Mouse (Mus musculus): Measurements from ENCODE around the gene Dnajb6.
"Not testable (repeated sequence)": the region's sequence is repeated elsewhere in the genome, so short reads cannot be mapped to it uniquely, and the experiment has no call there.

The Dnajb6 gene

DNA sequence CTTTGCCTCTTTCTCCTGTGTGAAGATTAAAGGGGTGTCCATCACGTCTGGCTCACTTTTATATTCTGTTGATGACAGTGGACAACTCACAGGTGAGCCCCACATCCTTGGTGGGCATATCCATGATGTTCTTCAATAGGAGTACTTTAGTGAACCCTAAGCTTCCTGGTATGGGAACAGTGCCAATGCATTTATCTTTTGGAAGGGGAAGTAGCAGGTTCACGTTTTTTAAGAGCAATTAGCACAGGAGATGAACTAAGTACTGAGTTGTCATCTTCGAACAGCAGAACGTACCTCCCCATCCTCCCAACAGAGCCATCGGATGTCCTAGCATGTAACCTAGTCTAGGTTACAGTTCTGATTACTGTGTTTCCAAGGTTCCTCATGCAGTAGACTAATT, 23.8 kb downstream of the Dnajb6 start:
- no peak for DNase-seq (ENCODE audit: low spot score in 2 of 2)

DNA sequence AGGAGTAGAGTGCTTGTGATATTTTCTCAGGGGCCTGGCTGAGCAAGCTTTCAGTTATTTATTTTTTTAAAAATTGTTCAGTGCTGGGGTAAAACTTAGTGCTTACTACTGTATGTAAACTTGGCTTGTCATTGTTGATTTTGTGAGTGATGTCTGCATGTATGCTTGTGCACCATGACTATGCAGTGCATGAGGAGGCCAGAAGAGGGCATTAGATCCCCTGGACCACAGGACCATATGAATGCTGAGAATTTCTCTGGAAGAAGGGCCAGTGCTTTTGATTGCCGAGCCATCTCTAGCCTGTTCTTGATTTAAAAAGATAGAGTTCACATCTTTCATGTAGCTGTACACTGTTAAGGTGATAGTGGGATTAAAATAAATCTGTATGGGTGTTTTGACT, 35.4 kb downstream of the Dnajb6 start:
- DNase-seq (ENCODE audit: low spot score in 2 of 2), result no peak

- DNase-seq (ENCODE audit: low spot score in 2 of 2), result no peak
Observed at GRCm38 (mm10) chr5:29772038-29772437, 36.5 kb downstream of the Dnajb6 start.

GRCm38 (mm10) chr5:29772651-29773330, 37.3 kb downstream of the Dnajb6 start:
- DNase-seq (ENCODE audit: low spot score in 2 of 2), result no peak

DNA sequence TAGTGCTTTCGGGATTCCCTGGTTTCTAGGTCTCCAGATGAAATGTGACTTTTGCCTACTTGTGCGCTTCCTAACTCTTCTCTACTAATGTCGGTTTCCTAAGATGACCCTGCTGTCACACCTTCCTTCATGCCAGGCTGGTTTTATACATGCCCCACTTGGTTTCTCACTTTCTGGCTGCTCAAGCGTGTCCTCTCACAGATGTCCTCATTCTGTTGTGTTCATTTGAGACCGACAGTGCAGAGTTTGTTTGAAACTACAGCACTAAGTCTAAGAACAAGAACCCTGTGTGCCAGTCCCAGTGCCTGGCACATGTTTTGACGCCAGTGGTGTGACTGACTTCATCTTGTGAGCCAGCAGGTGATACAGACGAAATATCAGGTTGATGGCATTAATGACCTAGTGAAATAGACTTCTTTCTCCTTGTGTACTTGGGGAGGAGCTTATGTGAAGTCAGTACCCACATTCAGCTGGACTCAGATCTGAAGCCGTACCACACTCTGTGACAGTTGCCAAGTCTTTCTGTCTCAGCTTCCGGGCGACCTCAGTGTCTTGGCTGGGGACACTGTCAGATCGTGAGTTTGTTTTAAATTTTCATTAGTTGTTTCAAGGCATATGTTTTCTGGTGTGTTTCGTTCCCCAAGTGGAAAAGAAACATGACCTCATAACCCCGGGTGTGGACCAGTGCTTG, 38.1 kb downstream of the Dnajb6 start:
- DNase-seq (ENCODE audit: low spot score in 2 of 2), result no peak

- DNase-seq (ENCODE audit: low spot score in 2 of 2), result no peak
Observed at GRCm38 (mm10) chr5:29775437-29775836, 39.9 kb downstream of the Dnajb6 start.

DNA sequence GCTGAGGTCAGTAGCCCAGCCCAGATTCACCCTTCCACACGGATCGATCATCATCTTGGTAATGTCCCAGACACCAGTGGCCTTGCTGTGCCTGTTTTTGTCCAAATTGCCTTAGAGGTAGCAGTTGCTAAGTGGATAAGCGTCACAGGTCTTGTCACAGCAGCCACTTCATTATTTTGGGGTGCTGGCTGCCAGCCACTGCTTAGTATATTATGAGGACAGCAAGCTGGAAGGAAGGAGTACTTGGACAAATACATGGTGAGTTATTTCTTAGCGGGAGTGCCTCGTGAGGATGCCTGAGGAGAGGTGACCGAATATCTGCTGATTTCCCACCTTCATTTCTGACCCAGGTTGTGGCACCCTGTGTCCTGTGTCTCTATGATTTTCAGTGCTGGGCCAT, 42.5 kb downstream of the Dnajb6 start:
- DNase-seq (ENCODE audit: low spot score in 2 of 2), result no peak

GRCm38 (mm10) chr5:29779733-29780132, 44.2 kb downstream of the Dnajb6 start:
- DNase-seq (ENCODE audit: low spot score in 2 of 2), result not testable (repeated sequence)

- no peak for DNase-seq (ENCODE audit: low spot score in 2 of 2)
Observed at GRCm38 (mm10) chr5:29782261-29782660, 46.8 kb downstream of the Dnajb6 start.

DNA sequence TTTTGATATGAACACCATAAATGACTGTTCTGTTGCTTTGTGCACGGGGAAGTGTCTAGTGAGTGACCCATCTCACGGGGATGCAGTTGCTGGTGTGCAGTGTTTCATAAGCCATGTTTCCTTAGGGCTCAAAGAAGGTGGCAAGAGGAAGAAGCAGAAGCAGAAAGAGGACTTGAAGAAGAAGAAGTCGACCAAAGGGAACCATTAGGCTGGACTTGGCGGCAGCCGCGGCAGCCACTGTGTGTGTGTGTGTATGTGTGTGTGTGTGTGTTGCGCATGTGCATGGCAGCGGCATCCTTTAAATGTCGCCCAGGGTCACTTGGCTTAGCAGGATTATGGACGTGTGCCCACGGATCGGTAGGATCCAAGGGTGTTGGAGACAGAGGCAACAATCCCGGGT, 49.4 kb downstream of the Dnajb6 start:
- DNase-seq (ENCODE audit: low spot score in 2 of 2), result not testable (repeated sequence)

- DNase-seq (ENCODE audit: low spot score in 2 of 2), result not testable (repeated sequence)
Observed at GRCm38 (mm10) chr5:29785953-29786352, 50.5 kb downstream of the Dnajb6 start.

GRCm38 (mm10) chr5:29794933-29795332, 59.4 kb downstream of the Dnajb6 start:
- DNase-seq (ENCODE audit: low spot score in 2 of 2), result not testable (repeated sequence)

DNA sequence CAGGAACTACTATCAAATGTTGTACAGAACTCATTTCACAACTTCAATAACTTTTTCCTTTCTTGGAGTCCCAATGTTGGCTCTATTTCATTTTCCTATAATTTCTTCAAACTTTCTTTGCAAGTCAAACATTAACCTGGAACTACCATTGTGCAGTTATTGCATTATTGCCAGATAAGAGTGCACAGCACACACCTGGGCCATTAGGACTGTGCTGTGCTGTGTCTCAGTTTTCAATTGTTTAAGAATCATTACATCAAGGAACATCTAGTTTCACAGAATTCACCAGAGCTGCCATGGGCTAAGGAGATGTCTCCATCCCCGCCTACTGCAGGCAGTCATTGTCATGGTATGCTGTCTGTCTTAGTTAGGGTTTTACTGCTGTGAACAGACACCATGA, 73.5 kb downstream of the Dnajb6 start:
- no peak for DNase-seq (ENCODE audit: low spot score in 2 of 2)

DNA sequence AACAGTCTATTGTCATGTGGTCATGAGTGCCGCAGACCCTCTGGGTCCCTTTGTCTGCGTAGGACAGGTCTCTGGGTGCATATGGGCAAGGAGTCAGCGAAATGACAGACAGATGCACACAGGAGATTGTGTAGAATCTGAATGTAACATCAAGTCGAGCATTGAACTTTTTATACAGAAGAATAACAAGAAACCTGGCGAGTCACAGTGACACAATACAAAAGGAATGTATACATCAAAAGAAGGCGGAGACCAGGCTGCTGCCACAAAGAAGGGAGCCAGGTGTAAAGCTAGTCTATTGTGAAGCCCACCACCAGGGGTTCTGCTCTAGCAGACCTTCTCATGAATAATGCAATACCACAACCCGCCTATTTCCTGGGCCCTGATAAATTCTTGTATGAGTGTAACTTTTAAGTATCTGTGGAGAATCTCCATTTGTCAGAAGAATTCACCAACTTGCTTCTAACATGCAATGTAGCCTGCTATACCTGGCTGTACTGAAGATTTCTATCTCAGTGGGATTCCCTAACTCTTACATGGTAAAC, 76.0 kb downstream of the Dnajb6 start:
- not testable (repeated sequence) for DNase-seq (ENCODE audit: low spot score in 2 of 2)

DNA sequence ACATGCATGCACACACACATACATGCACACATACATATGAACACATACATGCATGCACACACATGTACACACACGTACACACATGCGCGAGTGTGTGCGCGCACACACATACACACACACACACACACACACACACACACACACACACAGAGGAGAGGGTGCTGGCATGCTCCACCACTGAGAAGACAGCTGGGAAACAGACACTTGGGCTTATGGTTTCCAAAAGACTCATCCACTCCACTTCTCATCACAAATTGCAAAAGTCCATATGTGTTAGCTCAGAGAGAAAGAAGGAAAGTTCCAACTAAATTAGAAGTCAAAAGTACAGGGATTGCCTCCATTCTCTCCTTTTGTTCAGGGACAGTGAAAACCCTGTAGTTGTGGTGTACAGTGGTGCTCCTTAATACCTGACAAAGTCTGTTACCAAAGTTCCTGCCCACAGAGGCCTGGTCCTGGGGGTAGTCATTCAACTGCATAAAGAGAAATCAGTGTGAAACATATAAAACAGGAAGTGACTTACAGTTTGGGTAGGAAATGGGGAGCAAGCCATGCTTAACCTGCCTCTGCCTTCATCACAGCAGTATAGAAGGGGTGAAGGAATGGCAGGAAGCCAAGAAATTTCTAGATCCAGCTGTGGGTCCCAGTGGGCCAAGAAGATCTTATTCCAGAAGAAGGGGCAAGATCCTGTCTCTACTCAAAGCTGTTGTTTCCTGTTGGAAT, 81.2 kb downstream of the Dnajb6 start:
- DNase-seq (ENCODE audit: low spot score in 2 of 2), result no peak

DNA sequence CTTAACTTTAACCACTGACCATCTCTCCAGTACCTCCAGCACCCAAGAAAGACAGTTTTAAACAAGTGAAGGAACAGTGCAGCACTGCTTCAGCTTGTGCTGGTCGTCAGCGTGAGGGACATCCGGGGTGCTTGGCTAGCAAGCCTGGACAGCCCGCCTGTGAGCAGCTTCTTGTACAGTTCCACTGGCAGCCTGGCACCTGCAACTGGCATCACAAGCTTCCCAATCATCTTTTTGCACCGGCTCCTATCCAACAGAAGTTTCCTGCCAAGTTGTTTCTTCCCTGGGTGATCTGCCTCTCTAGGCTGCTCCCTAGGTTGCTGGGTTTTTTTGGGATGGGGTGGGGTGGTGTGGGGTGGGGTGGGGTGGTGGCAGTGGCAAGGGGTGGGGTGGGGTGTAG, 81.9 kb downstream of the Dnajb6 start:
- no peak for DNase-seq (ENCODE audit: low spot score in 2 of 2)

GRCm38 (mm10) chr5:29818287-29818686, 82.8 kb downstream of the Dnajb6 start:
- no peak for DNase-seq (ENCODE audit: low spot score in 2 of 2)

- peak in 1 of 2 experiments; percentile 39 for DNase-seq (ENCODE audit: low spot score in 2 of 2)
Observed at GRCm38 (mm10) chr5:29824796-29825195, 89.3 kb downstream of the Dnajb6 start.

DNA sequence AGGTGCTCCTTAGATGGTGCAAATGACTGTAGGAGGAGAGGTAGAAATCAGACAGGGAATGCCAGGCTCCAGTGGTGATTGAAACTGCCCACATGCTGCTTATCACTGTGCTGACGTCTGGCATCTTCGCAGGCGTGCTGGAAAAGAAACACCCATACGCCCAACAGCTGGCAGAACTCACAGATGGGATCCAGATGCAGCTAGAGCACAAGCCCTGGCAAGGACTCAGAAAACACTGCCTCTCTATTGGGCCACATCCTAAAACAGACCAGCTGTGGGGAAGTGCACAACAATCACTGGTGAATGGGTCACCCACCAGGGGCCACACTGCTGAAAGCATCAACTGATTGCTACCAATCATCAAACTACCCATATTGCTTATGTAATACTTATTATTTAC, 91.3 kb downstream of the Dnajb6 start:
- DNase-seq (ENCODE audit: low spot score in 2 of 2), result no peak

- DNase-seq (ENCODE audit: low spot score in 2 of 2), result no peak
Observed at GRCm38 (mm10) chr5:29842444-29843166, 107.1 kb downstream of the Dnajb6 start.

DNA sequence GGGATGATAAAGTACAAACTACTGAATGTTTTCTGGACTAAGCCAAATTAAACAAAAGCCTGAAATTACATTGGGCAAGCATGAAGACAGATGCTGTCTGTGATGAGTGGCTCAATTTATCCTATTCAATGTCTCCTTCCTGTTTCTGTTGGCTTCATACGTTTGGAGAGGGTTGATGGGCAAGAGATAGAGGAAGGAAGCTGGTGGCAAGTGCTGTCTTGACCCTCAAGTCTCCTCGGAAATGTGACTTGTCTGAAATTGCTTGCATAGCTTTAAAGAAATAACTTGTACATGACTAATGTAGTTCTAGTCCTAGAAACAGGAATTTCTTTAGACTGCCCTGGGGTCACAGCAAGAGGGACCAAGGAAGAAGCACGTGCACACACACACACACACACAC, 109.5 kb downstream of the Dnajb6 start:
- DNase-seq (ENCODE audit: low spot score in 2 of 2), result no peak

DNA sequence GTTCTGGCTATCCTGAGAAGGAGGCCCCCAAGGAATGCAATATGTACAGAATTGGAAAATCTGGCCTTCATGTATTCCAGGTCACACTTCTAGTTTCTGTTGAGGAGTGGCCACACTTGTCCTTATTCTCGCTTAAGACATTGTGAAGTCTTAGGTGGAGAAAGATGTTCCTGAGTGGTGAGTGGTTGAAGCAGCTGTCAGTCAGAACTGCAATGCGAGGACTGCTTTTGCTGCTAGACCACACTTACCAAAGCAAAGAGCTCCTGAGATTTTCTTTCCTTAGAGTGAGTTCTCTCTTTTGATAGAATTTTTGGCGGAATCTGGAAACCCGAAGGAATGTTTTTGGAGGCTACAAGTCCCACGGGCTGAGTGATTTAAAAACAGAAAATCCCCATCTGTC, 112.0 kb downstream of the Dnajb6 start:
- DNase-seq (ENCODE audit: low spot score in 2 of 2), result no peak
